Mouse (Mus musculus) liver, embryonic 14.5 days (tissue): ENCODE measurements around the gene Irs2. TPM values are rescaled to one million over a fixed set of nuclear protein-coding genes. Genes with fewer than 3 reads are reported as not detected.
A peak's percentile ranks its signal among the peaks of the same experiment; 100 is the strongest.

ENCODE experiments used
- ATAC-seq: fragments of 200-750 bp; cut with Nextera tagmentation; 2 replicates; pipeline ENCODE4 v1.8.0; 2017; ENCODE audit warnings: moderate number of reproducible peaks, mild to moderate bottlenecking, moderate library complexity; ENCODE audit not compliant: insufficient read depth
- DNase-seq, 3 experiments: peaks; one replicate each; pipeline ENCODE4 v3.0.0-alpha.2; 2012 to 2013; ENCODE audit warnings: low read depth in 3 of 3, low spot score in 3 of 3
- H3K27ac ChIP-seq: fragments of 300-500 bp; sonication (generic); 2 replicates; pipeline ENCODE4 v1.5.1; 2014; ENCODE audit warnings: moderate library complexity, mild to moderate bottlenecking, control low read depth, inconsistent platforms
- H3K27me3 ChIP-seq: fragments of 300-500 bp; sonication (generic); 2 replicates; pipeline ENCODE4 v1.6.1; 2014; ENCODE audit warnings: mild to moderate bottlenecking, low read length, moderate library complexity; ENCODE audit not compliant: control insufficient read depth, insufficient read depth
- H3K36me3 ChIP-seq: fragments of 300-500 bp; sonication (generic); replicated peaks from 2 replicates; pipeline ENCODE4 v1.6.1; 2014; ENCODE audit warnings: low read depth; ENCODE audit not compliant: control insufficient read depth, insufficient read depth
- H3K4me1 ChIP-seq, 2 experiments: fragments of 200-500 bp in 1 of 2; fragments of 300-500 bp in 1 of 2; sonication (generic) in 1 of 2; replicated peaks; 2 replicates each; pipeline ENCODE4 v1.6.1; 2012 to 2014; ENCODE audit warnings: antibody characterized with exemption in 1 of 2, inconsistent platforms in 1 of 2, low read length in 1 of 2; ENCODE audit not compliant: control insufficient read depth in 2 of 2, insufficient read depth in 2 of 2
- H3K4me2 ChIP-seq: fragments of 300-500 bp; sonication (generic); 2 replicates; pipeline ENCODE4 v1.6.1; 2014; ENCODE audit warnings: low read depth, mild to moderate bottlenecking, control low read depth, moderate library complexity
- H3K4me3 ChIP-seq, 2 experiments: fragments of 200-500 bp in 1 of 2; fragments of 300-500 bp in 1 of 2; sonication (generic) in 1 of 2; 2 replicates each; pipeline ENCODE4 v1.5.1; 2012 to 2014; ENCODE audit warnings: low read depth in 2 of 2, low read length in 2 of 2, mild to moderate bottlenecking in 2 of 2, control low read depth in 1 of 2, inconsistent platforms in 1 of 2, moderate library complexity in 1 of 2; ENCODE audit not compliant: insufficient read depth in 1 of 2
- H3K9ac ChIP-seq: fragments of 300-500 bp; sonication (generic); replicated peaks from 2 replicates; pipeline ENCODE4 v1.6.1; 2014; ENCODE audit warnings: mild to moderate bottlenecking, control low read depth, moderate library complexity
- H3K9me3 ChIP-seq: fragments of 300-500 bp; sonication (generic); 2 replicates; pipeline ENCODE4 v1.6.1; 2016; ENCODE audit warnings: low read length, mixed read lengths; ENCODE audit not compliant: control insufficient read depth
- CTCF ChIP-seq: IDR thresholded peaks from 2 replicates; pipeline ENCODE4 v1.5.1; 2016; ENCODE audit warnings: antibody characterized with exemption, low read depth, control low read depth
- EP300 ChIP-seq: IDR thresholded peaks from 2 replicates; pipeline ENCODE4 v1.6.1; 2016; ENCODE audit warnings: antibody characterized with exemption, low read depth
- WGBS: fragments of 180-500 bp; shearing (Covaris S2); extraction: QIAGEN DNeasy Blood & Tissue Kit; methylation state at CpG from one replicate; pipeline ENCODE4 v1.1.7; 2014; ENCODE audit not compliant: insufficient replicate concordance; 5-methylcytosine and 5-hydroxymethylcytosine counted together
- polyA plus RNA-seq, 2 experiments: library from polyadenylated mRNA; depleted of rRNA in 1 of 2; stranded (reverse) in 1 of 2; unstranded in 1 of 2; fragments of >200 nt; fragmentation: Nextera tagmentation in 1 of 2; extraction: Ambion mirVana in 1 of 2; gene quantifications; 2 replicates each; pipeline versions ENCODE4 v1.2.1 to v1.2.3; 2012 to 2014

Gene Irs2
- polyA plus RNA-seq, 2 experiments: 2.9 to 4.7 TPM

DNA sequence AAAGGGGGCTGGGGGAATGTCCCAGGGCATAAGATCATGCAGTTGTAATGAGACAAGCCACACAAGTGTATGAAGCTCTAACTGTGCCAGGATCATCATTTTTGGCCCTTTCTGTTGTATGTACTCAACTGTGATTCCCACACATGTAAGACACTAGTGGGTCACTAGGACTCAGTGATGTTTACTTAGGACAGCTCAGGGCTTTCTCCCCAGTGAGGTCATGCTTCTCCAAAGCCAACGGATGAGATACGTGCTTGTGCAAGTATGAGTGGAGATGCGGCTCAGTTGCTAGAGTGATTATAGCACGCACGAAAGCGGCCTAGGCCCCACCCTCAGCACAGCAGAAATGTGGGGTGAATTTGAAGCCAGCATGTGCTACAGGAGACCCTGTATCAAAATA is 27.4 kb downstream of the Irs2 start:
- WGBS: 84% methylated on average over 6 of the region's 6 CpGs

DNA sequence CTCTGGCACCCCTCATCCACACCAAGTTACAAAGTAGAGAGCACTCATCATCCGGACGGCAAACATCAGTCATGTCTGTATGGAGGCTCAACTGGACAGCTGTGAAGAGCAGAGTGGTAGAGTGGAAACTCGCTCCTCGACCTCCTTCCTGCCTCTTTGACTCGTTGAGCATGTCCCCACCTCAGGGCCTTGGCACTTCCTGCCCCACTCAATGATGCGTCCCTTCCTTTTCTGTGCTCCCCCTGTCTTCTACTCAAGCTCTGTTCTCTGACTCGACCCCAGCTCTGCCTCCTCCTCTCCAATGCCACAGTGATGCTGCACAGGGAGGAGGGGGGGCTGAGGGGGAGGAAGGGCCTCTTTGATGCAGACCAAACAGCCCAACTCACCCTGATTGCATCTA is 28.3 kb downstream of the Irs2 start:
- TF ChIP-seq EP300 (no peak), CTCF (no peak)
- H3K27ac ChIP-seq: no peak overlapping the region
- no peak overlapping the region for H3K9ac ChIP-seq
- no peaks in the 10 kb centered on the region for H3K9me3 ChIP-seq
- no peak for ATAC-seq
- peaks cover 13% of the 10 kb centered on the region for H3K36me3 ChIP-seq
- H3K27me3 ChIP-seq: no peaks in the 10 kb centered on the region
- peaks cover 23 to 32% of the 10 kb centered on the region in 2 experiments for H3K4me1 ChIP-seq
- H3K4me3 ChIP-seq: no peak overlapping the region
- no peak overlapping the region for H3K4me2 ChIP-seq
- DNase-seq: no peak
- WGBS: 24% methylated on average over 7 of the region's 7 CpGs

More for the DNA sequence above, 27.4 kb downstream of the Irs2 start:
- H3K36me3 ChIP-seq: peaks cover 21% of the 10 kb centered on the region
- no peak for ATAC-seq
- no peaks in the 10 kb centered on the region for H3K27me3 ChIP-seq
- H3K9me3 ChIP-seq: no peaks in the 10 kb centered on the region
- H3K9ac ChIP-seq: no peak overlapping the region
- H3K4me1 ChIP-seq: peaks cover 24 to 32% of the 10 kb centered on the region in 2 experiments
- TF ChIP-seq EP300 (no peak), CTCF (no peak)
- no peak for DNase-seq
- no peak overlapping the region for H3K4me2 ChIP-seq
- H3K27ac ChIP-seq: no peak overlapping the region
- H3K4me3 ChIP-seq: no peak overlapping the region

DNA sequence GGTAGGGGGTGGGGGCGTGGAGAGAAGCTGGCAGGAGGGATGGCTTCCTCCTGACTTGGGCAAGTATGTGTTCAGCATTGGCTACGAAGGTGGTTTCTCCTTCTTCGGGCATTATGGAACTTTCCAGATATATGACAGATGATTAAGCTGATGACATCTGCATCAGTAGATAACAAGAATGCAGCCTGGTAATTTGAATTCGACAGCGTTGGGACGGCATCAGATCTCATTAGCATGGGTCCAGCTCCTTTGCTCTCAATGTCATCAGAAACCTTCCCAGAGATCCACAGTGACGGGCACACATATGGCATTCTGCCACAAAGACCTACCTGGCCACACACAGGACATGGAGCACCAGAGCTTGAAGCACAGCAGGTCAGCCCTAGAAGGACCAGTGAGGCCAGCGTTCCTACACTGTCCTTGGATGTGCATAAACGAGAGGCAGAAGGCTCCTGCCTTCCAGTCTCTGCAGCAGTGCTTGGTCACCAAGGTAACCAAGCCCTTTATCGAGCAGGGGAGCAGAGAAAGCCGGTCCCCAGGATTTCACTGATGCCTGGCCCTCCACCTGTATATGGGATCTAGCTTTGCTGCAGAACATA is 29.0 kb downstream of the Irs2 start:
- ATAC-seq (no peak), DNase-seq (no peak)
- H3K9ac ChIP-seq: no peak overlapping the region
- peaks cover 23 to 36% of the 10 kb centered on the region in 2 experiments for H3K4me1 ChIP-seq
- H3K4me3 ChIP-seq: no peak overlapping the region
- no peak overlapping the region for H3K4me2 ChIP-seq
- peaks cover 7% of the 10 kb centered on the region for H3K36me3 ChIP-seq
- H3K27ac ChIP-seq: no peak overlapping the region
- no peaks in the 10 kb centered on the region for H3K9me3 ChIP-seq
- no peaks in the 10 kb centered on the region for H3K27me3 ChIP-seq
- 53% methylated on average over 11 of the region's 11 CpGs for WGBS
- no peak for TF ChIP-seq EP300
- TF ChIP-seq CTCF: no peak

- no peak overlapping the region for H3K27ac ChIP-seq
- no peak overlapping the region for H3K9ac ChIP-seq
- H3K36me3 ChIP-seq: peaks cover 2% of the 10 kb centered on the region; the same call in 1 of the 2 replicates
- ATAC-seq: no peak
- H3K27me3 ChIP-seq: no peaks in the 10 kb centered on the region
- H3K9me3 ChIP-seq: no peaks in the 10 kb centered on the region
- no peak for DNase-seq
- H3K4me1 ChIP-seq: peaks cover 23 to 40% of the 10 kb centered on the region in 2 experiments
- H3K4me3 ChIP-seq: no peak overlapping the region
- TF ChIP-seq CTCF (no peak), EP300 (no peak)
- H3K4me2 ChIP-seq: no peak overlapping the region
- WGBS: 74% methylated on average over 21 of the region's 21 CpGs
Observed at GRCm38 (mm10) chr8:10978377-10978776, 29.9 kb downstream of the Irs2 start.

GRCm38 (mm10) chr8:10977742-10978376 is 30.4 kb downstream of the Irs2 start:
- Histone ChIP-seq H3K9ac (peak overlapping the region; percentile 35), H3K4me2 (peak overlapping the region; percentile 31), H3K27ac (no peak overlapping the region), H3K9me3 (no peaks in the 10 kb centered on the region), H3K36me3 (no peaks in the 10 kb centered on the region), H3K4me3 (no peak overlapping the region), H3K27me3 (no peaks in the 10 kb centered on the region), H3K4me1 (peaks cover 23 to 45% of the 10 kb centered on the region in 2 experiments)
- WGBS: 44% methylated on average over 7 of the region's 7 CpGs
- TF ChIP-seq EP300 (peak; percentile 51; the same call in 1 of the 2 replicates), CTCF (no peak)
- ATAC-seq (peak; percentile 78), DNase-seq (no peak)
